Mouse (Mus musculus) kidney, embryonic 14.5 days (tissue): ENCODE measurements around the gene Ptpn5. TPM values are rescaled to one million over a fixed set of nuclear protein-coding genes. Genes with fewer than 3 reads are reported as not detected.

ENCODE experiments used
- microRNA-seq: library from miRNA; unstranded; fragments of <30 nt; microRNA quantifications from one replicate; pipeline ENCODE4, GENCODE M21; 2016
- polyA plus RNA-seq: library from polyadenylated mRNA; unstranded; fragments of >200 nt; fragmentation: Nextera tagmentation; extraction: Ambion mirVana; gene quantifications from 2 replicates; pipeline ENCODE4 v1.2.1, GENCODE M21; 2014

Ptpn5 gene
- polyA plus RNA-seq, 1 experiment from 2014 or later: 0.57 TPM

Small RNA genes lying within 50 kb of the gene (microRNA-seq; reads per million reads assigned to microRNA genes)
- not detected for gene Mir7056

Other genes starting within 250 kb of the Ptpn5 start
- 183 and 204 TPM in 2 replicates for gene Tsg101, start 213.7 kb downstream of the Ptpn5 start, polyA plus RNA-seq
- 10.1 and 13.6 TPM in 2 replicates for gene Uevld, start 175.2 kb downstream of the Ptpn5 start, polyA plus RNA-seq
- gene Gm9999, start 150.1 kb downstream of the Ptpn5 start, polyA plus RNA-seq: not detected in 2 replicates
- 9.6 and 15.7 TPM in 2 replicates for gene Spty2d1, start 125.3 kb downstream of the Ptpn5 start, polyA plus RNA-seq
- 18.3 and 22.9 TPM in 2 replicates for gene Tmem86a, start 83.1 kb downstream of the Ptpn5 start, polyA plus RNA-seq
- gene Mrgpra6, start 71.2 kb upstream of the Ptpn5 start, polyA plus RNA-seq: not detected in 2 replicates
- not detected in 2 replicates for gene Mrgpra9, start 119.2 kb upstream of the Ptpn5 start, polyA plus RNA-seq
- not detected in 2 replicates for gene Mrgpra1, start 220.6 kb upstream of the Ptpn5 start, polyA plus RNA-seq